Mouse (Mus musculus) central nervous system, embryonic 11.5 days (tissue): Measurements from ENCODE around the gene Zcchc4. TPM values are rescaled to one million over a fixed set of nuclear protein-coding genes. Genes with fewer than 3 reads are reported as not detected.

Source experiments
- polyA plus RNA-seq: library from polyadenylated mRNA; depleted of rRNA; stranded (reverse); fragments of >200 nt; gene quantifications from 2 replicates; pipeline ENCODE4 v1.2.3, GENCODE M21; 2012; rRNA removed

The Zcchc4 gene
- polyA plus RNA-seq = 16.4 and 25.7 TPM in 2 replicates

DNA sequence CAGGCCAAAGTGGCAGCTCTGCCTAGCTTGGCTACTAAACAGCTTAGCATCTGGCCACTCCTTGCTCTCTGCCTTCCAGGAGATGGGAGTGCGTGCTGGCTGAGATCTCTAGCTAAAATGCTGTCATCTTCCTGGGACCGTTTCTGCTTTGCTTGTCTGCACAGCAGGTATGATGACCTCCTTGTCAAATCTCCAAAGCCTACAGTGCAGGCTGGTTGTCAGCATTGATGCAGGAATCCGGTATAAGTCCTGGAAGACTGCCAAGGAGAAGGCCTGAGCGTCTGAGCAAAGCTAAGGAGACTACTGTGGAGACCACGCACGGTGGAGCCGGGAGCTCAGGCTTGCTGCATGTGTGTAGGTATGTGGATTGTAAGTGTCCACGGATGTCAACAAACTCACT, at the start of gene Zcchc4:
Zcchc4 (plus strand) TSS at position 173 of the 400 bp plus-strand sequence.

DNA sequence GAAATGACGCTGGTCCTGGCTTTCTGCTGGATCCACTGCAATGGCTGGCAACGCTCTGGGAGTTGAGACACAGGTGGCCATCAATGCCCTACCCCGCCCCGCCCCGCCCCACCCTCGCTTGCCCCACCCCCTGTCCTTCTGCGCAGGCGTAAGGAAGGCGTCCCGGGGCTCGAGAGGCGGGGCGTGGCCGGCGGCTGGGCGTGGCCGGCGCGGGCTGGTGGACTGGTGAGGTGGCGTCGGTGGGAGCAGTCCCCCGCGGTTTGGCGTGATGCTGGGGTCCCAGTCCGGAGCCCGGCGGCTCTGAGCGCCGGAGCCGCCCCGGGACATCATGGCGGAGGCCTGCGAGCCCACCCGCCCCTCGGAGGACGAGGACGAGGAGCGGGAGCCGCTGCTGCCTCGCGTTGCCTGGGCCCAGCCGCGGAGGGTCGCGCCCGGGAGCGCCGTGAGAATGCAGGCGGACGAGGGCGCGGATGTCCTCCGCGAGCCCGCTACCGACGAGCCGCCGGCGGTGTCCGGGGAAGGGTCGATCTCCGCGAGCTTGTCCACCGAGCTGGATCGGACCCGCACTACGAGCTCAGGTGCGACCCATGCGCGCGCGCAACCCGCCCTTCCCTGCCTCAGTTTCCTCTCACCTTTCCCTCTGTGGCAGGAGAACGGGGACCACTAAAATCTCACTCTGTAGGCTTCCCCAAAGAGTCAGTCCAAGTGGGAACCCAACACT, 33.7 kb upstream of the Zcchc4 start, which contains the start of gene Pi4k2b:
Pi4k2b (plus strand) TSS at position 184 of the 721 bp plus-strand sequence.

DNA sequence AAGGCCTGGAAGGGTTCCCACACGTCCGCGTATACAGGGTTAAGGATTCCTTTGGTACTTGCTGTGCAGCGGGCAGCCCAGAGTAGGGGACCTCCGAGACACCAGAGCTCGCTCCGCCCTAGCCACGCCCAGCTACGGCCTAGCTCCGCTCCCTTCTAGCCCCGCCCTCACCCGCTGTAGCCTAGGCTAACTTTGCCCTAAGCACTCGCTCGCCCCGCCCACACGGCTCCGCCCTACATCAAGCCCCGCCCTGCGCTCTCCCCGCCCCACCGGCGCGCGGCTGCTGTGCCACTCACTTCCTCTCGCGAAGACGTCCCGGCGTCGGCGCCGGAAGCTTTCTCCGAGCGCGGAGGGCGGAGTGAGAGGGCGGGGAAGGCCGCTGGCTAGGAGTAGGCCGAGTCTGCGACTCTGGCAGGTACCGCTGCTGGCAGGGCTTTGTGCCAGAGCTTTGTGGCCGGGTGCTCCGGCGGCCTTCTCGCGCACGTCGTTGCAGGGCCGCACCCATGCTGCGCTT, 58.6 kb downstream of the Zcchc4 start, which contains the start of gene Anapc4:
Anapc4 (plus strand) TSS at position 252 of the 514 bp plus-strand sequence.

Other genes starting within 250 kb of the Zcchc4 start
- 1.8 and 3.1 TPM in 2 replicates for gene Lgi2, start 208.9 kb upstream of the Zcchc4 start, polyA plus RNA-seq
- gene Sepsecs, start 105.7 kb upstream of the Zcchc4 start, polyA plus RNA-seq = 7.4 and 11.3 TPM in 2 replicates
- gene Pi4k2b, start 33.8 kb upstream of the Zcchc4 start, polyA plus RNA-seq = 20.5 and 21.0 TPM in 2 replicates
- gene Anapc4, start 58.6 kb downstream of the Zcchc4 start, polyA plus RNA-seq = 192 and 306 TPM in 2 replicates